Mouse (Mus musculus) megakaryocyte progenitor cell, adult 5-6 weeks (primary cell): ENCODE data around the gene Ugt1a6a. TPM values are rescaled to one million over a fixed set of nuclear protein-coding genes. Genes with fewer than 3 reads are reported as not detected.
"Not testable (repeated sequence)": the region's sequence is repeated elsewhere in the genome, so short reads cannot be mapped to it uniquely, and the experiment has no call there.

Experiments
- ATAC-seq: replicated peaks from 2 replicates; pipeline ENCODE4 v1.8.0; 2016; ENCODE audit warnings: mild to moderate bottlenecking, moderate TSS enrichment, inconsistent platforms; ENCODE audit not compliant: poor library complexity
- total RNA-seq, 2 experiments: library from RNA; stranded (forward) in 1 of 2; stranded (reverse) in 1 of 2; fragments of 157-497, 149-512 nt in 1 of 2; fragments of 200-1000 nt in 1 of 2; gene quantifications; 2 replicates each; pipeline versions ENCODE4 v1.2.3 to v1.2.4; 2015 to 2017

The Ugt1a6a gene
- 2.6 and 2.7 TPM in 2 replicates for total RNA-seq (2015)
- 0.71 and 2.0 TPM in 2 replicates for total RNA-seq (2017)

DNA sequence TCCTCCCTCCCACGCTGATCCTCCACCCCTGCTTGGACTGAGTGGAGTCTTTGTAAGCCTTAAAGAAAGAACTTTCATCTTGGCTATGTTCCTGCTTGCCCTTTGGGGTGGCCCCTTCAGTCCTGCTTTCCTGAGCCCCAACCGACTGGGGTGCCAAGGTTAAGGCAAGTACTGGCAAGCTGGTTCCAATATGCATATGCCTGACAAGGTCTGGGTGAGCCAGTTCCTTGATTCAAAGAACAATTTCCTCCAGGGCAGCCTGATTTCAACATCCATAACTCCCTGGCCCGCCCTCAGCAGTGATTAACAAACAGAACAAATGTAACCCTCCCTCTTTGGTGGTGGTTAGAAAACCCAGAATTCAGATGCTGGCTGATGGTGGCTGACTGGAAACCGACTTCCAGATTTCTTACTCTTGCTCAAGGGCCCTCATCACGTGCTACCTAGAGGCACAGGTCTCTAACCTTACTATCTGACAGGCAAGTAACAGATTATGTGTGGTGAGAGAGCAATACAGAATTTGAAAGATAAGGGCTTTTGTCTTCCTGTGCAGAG lies at the start of gene Ugt1a6a:
TSS of gene Ugt1a6a (plus strand) at position 353 of the 555 bp plus-strand sequence.
- peak; percentile 92 for ATAC-seq

GRCm38 (mm10) chr1:88086125-88086524 lies 48.5 kb upstream of the Ugt1a6a start:
- no peak for ATAC-seq

- ATAC-seq, result no peak
These were observed 47.1 kb upstream of the Ugt1a6a start, which contains the start of gene Ugt1a8 for GRCm38 (mm10) chr1:88087513-88087912. TSS of gene Ugt1a8 (plus strand) at chr1:88087813.

DNA sequence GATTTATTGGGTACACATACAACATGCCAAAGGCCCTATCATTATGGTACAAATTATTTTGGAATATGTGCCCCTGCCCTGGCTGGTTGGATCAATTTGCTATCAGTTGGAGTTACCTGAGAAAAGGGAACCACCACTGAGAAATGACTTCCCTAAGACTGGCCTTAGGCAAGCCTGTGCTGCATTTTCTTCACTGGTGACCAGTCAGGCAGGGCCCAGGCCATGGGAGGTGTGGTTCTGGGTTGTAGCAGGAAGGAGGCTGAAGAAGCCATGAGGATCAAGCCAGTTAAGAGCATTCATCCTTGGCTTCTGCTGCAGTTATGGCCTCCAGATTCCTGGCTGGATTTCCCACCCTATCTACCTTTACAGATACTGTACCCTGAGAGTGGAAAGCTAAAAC lies 42.3 kb upstream of the Ugt1a6a start:
- ATAC-seq, result peak; percentile 53

DNA sequence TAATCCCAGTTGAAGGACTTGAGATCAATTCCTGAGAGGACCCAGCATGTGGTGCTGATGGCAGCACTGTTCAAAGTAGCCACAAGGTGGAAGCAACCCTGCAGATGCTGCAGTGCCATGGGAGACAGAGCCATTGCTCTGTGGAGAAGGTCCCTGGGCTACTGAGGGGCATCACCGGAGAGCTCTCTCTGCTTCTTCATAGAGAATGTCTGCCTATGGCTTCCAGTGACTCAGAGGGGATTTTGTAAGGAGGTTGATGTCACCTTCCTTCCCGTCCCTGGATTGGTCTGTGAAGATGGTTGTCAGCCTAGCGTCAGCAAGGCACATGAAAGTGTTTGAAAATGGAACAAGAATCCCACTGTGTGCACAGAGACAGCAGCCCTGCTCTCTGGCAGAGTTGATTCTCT lies 40.3 kb upstream of the Ugt1a6a start:
- peak; percentile 63 for ATAC-seq

- ATAC-seq, result peak; percentile 72
These were observed 39.6 kb upstream of the Ugt1a6a start, which contains the start of gene Ugt1a7c for GRCm38 (mm10) chr1:88094941-88095492. TSS of gene Ugt1a7c (plus strand) at chr1:88095062.

- peak; percentile 27 for ATAC-seq
These were observed 36.1 kb upstream of the Ugt1a6a start for GRCm38 (mm10) chr1:88098546-88098945.

DNA sequence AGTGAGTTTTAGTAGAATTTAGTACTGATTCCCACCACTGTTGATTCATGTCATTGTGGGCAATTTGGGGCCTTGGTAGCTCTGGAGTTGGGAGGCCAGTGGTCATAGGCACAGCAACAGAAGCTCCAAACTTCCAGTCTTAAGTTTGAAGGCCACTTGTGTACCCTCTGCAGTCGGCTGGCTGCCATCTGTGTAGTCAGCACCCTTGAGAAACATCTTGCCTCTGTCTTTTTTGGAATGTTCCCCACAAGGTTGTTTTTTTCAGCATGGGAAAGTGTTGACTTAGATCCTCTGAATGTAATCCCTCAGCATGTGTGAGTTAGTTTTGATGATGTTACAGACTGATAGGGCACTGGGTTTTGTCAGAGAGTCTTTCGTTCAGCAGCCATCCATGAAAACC lies 34.9 kb upstream of the Ugt1a6a start:
- not testable (repeated sequence) for ATAC-seq

DNA sequence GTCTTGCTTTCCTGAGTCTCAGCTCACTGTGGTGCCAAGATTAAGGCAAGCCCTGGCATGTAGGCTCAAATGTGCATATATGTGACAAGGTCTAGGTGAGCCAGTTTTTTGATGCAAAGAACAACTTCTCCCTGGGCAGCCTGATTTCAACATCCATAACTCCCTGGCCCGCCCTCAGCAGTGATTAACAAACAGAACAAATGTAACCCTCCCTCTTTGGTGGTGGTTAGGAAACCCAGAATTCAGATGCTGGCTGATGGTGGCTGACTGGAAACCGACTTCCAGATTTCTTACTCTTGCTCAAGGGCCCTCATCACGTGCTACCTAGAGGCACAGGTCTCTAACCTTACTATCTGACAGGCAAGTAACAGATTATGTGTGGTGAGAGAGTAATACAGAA lies 31.6 kb upstream of the Ugt1a6a start, which contains the start of gene Ugt1a6b:
TSS of gene Ugt1a6b (plus strand) at position 234 of the 400 bp plus-strand sequence.
- peak; percentile 93 for ATAC-seq

DNA sequence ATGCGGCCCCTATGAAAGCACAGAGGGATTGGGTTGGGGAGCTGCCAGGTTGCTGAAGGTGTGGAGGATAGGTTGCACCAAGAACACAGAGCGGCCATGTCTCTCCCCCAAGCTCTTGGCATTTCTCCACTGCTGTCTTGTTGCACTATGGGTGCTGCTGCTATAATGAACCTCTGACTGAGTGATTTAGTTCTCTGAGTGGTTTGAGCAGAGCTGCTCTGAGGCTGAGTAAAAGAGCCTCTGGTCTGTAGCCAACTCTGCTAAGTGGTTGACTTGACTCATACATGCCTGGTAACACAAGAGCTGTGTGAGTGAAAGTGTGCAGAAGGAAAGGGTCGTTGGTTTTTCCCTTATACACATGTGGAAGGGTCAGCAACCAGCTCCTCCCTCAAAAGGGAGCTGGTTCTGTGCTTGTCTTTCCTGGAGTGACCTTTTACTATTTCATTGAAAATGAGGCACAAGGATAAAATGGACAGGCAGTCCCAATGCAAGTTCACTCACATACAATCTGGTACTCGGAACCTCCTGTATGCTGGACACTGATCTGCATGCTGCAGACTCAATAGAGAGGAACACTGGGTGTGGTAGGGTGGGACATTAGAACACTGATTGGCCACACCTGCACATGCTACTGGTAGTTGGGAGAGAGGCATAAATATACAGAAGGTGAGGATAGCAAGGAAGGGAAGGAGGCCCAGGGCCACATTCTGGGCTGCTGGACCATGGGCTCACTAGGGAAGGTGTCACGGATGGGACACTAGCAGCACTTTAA lies 30.7 kb upstream of the Ugt1a6a start:
- ATAC-seq, result peak; percentile 8; the same call in 1 of the 2 replicates

GRCm38 (mm10) chr1:88104667-88105430 lies 29.8 kb upstream of the Ugt1a6a start:
- ATAC-seq, result no peak

DNA sequence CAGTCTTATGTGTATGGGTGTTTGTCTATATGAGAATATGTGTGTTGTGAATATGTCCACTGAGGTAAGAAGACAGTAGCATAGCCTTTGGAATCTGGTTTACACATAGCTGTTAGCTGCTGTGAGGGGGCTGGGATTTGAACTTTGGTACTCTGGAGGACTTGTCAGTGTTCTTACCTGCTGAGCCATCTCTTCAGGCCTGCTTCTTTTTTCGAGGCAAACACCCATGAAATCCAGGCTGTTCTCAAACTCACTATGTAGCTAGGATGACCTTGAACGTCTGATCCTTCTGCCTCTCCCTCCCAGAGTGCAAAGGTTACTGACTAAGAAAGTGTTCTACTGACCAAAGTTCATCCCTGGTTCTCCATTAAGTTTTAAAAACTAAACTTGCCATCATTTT lies 29.0 kb upstream of the Ugt1a6a start:
- ATAC-seq, result no peak

- peak; percentile 73 for ATAC-seq
These were observed 25.5 kb upstream of the Ugt1a6a start for GRCm38 (mm10) chr1:88109027-88109557.

GRCm38 (mm10) chr1:88109604-88110003 lies 25.0 kb upstream of the Ugt1a6a start:
- not testable (repeated sequence) for ATAC-seq

DNA sequence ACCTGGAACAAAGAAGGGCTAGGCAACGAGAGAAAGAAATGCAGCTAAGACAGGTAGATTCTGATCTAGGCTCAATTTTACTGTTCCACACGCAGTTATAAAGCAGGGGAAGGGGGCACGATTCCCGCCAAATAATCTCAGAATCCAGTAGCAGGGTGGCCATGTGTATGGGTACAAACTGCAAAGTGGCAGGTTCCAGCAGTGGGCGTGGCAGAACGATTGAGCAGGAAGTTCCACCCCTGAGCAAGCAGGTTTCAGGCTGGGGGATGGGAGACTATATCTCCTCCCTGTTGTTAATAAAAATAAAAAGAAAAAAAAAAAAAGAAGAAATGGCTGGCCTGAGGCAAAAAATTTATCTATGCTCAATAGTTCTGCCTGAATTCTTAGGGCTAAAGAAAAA lies 21.8 kb upstream of the Ugt1a6a start:
- not testable (repeated sequence) for ATAC-seq

DNA sequence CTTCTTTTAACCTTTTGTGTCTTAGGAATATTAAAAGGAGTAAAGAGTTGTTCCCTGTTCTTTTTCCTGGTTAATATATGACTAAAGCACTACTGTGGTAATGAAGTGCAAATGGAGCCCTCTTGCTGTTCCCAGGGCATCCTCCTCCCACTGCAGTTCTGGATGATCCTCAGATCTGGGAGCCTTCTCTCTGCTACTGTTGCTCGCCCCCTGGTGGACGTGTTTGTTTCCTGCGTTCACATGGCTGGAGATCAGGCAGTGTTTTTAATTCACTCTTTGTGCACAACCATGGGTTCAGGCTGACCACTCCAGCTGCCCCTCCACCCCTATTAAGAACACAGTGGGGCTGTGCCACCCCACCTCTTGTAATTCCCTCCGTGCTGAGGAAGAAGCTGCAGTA lies 14.1 kb upstream of the Ugt1a6a start:
- peak; percentile 84 for ATAC-seq

GRCm38 (mm10) chr1:88121521-88121920 lies 13.1 kb upstream of the Ugt1a6a start:
- 0 out of 2 replicates have a peak, but pooled peaks have one; percentile 39 for ATAC-seq

- ATAC-seq, result peak; percentile 55
These were observed 8.7 kb upstream of the Ugt1a6a start for GRCm38 (mm10) chr1:88125827-88126360.

- ATAC-seq, result not testable (repeated sequence)
These were observed 5.5 kb upstream of the Ugt1a6a start for GRCm38 (mm10) chr1:88129091-88129490.

GRCm38 (mm10) chr1:88130223-88130622 lies 4.4 kb upstream of the Ugt1a6a start:
- not testable (repeated sequence) for ATAC-seq
